Mouse (Mus musculus): ENCODE data around the gene Klhl5. TPM values are rescaled to one million over a fixed set of nuclear protein-coding genes. Genes with fewer than 3 reads are reported as not detected.

Klhl5 gene
- polyA plus RNA-seq (2014; fragmentation: Nextera tagmentation; extraction: Ambion mirVana) = 17.8 and 20.0 TPM in 2 replicates

DNA sequence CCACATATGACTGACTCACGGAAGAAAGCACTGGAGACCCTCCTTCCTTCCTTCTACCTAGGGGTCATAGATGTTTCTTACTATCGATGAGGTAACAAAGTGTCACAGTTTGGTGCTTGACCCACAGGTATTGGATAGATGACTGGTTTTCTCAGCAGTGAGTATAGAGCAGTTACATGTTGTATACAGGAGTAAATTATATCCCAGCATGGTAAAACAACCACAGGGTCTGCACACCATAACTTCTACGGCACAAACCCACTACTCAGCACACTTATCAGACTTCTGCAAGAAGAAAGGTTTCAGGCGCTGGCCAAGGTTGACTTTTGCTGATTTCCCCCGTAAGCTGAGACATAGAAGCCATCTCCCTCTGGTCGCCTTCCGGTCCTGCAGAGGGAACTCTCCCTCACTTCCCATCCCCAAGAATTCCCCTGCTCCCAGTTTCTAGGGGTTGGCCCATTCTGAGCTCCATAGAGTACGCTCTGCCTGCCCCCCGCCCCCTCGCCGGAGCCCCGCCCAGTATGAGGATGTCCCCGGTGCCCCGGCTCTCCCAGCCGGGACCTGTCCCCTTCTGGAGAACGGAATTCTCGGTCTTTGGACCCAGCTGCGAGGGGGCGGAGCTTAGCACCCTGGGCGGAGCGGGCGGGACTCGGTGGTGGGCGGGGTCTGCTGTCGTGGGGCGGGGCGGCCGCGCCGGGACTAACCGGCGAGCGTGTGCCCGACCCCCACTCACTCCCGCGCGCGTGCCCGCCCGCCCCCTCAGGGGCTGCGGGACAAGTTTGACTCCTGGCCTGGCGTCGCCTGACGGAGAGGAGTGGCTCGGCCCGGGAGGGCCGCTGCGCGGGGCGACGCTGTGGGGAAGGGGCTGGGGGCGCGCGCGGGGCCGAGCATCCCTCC is at the start of gene Klhl5:
Gene Klhl5 (plus strand): TSS at position 664 of the 897 bp plus-strand sequence.
- WGBS = 6% methylated on average over 24 of the region's 56 CpGs
- H3K27ac ChIP-seq (replicated peaks in 1 of 2; ENCODE audit: control insufficient read depth in 1 of 2, insufficient read depth in 1 of 2, low read depth in 2 of 2, low read length in 2 of 2) = peak within 1 kb of the TSS; percentile 75 to 85
- H3K4me3 ChIP-seq (ENCODE audit: control insufficient read depth in 1 of 2, insufficient read depth in 1 of 2, low read depth in 1 of 2, low read length in 2 of 2) = peak within 1 kb of the TSS; percentile 62 to 77
- peaks cover 8 to 25% of the 10 kb centered on the region in 2 experiments for H3K4me1 ChIP-seq (ENCODE audit: control insufficient read depth in 2 of 2, insufficient read depth in 2 of 2, low read length in 2 of 2)
- H3K36me3 ChIP-seq (ENCODE audit: control insufficient read depth, insufficient read depth, low read length) = no peaks in the 10 kb centered on the region
- H3K9me3 ChIP-seq (ENCODE audit: control insufficient read depth, low read length) = no peaks in the 10 kb centered on the region
- H3K4me2 ChIP-seq (ENCODE audit: low read length) = peak within 1 kb of the TSS; percentile 78
- peak within 1 kb of the TSS; percentile 90 for H3K9ac ChIP-seq (ENCODE audit: low read length)
- no peaks in the 10 kb centered on the region for H3K27me3 ChIP-seq (ENCODE audit: control insufficient read depth, insufficient read depth, low read length)
- ATAC-seq (ENCODE audit: insufficient number of reproducible peaks, insufficient read depth, low FRiP score, low read depth) = peak; percentile 93

DNA sequence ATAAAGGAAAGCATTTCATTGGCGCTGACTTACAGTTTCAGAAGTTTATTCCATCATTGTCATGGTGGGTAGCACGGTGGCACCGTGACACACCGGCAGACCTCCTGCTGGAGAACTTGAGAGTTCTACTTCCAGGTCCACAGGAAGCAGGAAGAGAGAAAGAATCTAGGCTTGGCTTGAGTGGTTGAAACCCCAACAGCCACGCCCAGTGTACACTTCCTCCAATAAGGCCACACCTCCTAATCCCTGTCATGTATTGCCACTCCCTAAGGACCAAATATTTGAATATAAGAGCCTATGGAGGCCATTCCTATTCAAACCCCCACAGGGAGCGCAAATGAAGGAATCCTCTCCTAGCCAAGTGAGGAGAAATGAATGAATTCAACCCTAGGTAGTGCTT is 49.7 kb upstream of the Klhl5 start:
- WGBS = 93% methylated on average over 6 of the region's 6 CpGs
- no peaks in the 10 kb centered on the region for H3K27me3 ChIP-seq (ENCODE audit: control insufficient read depth, insufficient read depth, low read length)

DNA sequence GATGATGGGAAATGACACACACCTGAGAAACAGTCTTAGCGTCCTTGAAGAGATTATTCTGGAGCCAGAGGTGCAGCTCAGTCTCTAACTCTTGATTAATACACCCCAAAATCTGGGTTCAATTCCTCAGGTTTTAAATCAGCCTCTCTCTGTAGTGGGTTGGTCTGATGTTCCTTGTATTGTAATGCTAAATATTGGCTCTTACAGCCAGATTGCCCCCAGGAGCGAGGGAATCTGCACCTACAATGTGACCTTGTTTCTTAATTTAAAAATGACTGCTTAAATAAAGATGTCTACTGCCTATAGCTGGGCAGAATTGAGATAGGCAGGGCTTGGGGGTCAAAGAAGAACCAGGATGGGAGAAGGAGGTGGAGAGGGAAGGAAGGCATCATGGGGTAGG is 47.5 kb upstream of the Klhl5 start:
- ATAC-seq (ENCODE audit: insufficient number of reproducible peaks, insufficient read depth, low FRiP score, low read depth) = no peak
- H3K9ac ChIP-seq (ENCODE audit: low read length) = no peak overlapping the region
- no peaks in the 10 kb centered on the region for H3K4me1 ChIP-seq (ENCODE audit: control insufficient read depth in 2 of 2, insufficient read depth in 2 of 2, low read length in 2 of 2)
- no peak overlapping the region for H3K4me3 ChIP-seq (ENCODE audit: control insufficient read depth in 1 of 2, insufficient read depth in 1 of 2, low read depth in 1 of 2, low read length in 2 of 2)
- no peak overlapping the region for H3K4me2 ChIP-seq (ENCODE audit: low read length)
- no peaks in the 10 kb centered on the region for H3K9me3 ChIP-seq (ENCODE audit: control insufficient read depth, low read length)
- no peaks in the 10 kb centered on the region for H3K27me3 ChIP-seq (ENCODE audit: control insufficient read depth, insufficient read depth, low read length)
- no peaks in the 10 kb centered on the region for H3K36me3 ChIP-seq (ENCODE audit: control insufficient read depth, insufficient read depth, low read length)
- H3K27ac ChIP-seq (replicated peaks in 1 of 2; ENCODE audit: control insufficient read depth in 1 of 2, insufficient read depth in 1 of 2, low read depth in 2 of 2, low read length in 2 of 2) = no peak overlapping the region
- 80% methylated on average over 2 of the region's 2 CpGs for WGBS

More for the DNA sequence above, 49.7 kb upstream of the Klhl5 start:
- no peaks in the 10 kb centered on the region for H3K36me3 ChIP-seq (ENCODE audit: control insufficient read depth, insufficient read depth, low read length)
- H3K4me1 ChIP-seq (ENCODE audit: control insufficient read depth in 2 of 2, insufficient read depth in 2 of 2, low read length in 2 of 2) = no peaks in the 10 kb centered on the region
- H3K9me3 ChIP-seq (ENCODE audit: control insufficient read depth, low read length) = no peaks in the 10 kb centered on the region
- H3K4me2 ChIP-seq (ENCODE audit: low read length) = no peak overlapping the region
- H3K9ac ChIP-seq (ENCODE audit: low read length) = no peak overlapping the region
- ATAC-seq (ENCODE audit: insufficient number of reproducible peaks, insufficient read depth, low FRiP score, low read depth) = no peak
- H3K4me3 ChIP-seq (ENCODE audit: control insufficient read depth in 1 of 2, insufficient read depth in 1 of 2, low read depth in 1 of 2, low read length in 2 of 2) = no peak overlapping the region
- H3K27ac ChIP-seq (replicated peaks in 1 of 2; ENCODE audit: control insufficient read depth in 1 of 2, insufficient read depth in 1 of 2, low read depth in 2 of 2, low read length in 2 of 2) = no peak overlapping the region; a peak in 1 of 4 replicates

DNA sequence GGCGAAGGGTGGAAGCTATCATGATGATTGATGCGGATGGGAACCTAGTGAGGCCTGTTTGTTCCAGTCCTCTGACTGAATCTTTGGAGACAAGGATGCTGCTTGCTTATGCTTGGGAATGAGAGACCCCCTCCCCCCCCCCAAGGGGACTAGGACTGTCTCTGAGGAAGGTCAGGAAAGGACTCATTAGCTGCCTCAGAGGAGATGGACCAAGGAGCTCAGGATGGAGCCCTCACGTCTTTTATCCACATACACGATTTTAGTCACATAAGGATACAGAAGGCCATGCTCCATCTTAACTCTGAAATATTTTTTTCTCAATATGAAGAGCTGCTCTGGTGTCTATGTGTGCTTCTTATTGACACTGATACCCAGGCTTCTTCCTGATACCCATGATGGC is 45.1 kb upstream of the Klhl5 start:
- Histone ChIP-seq H3K4me2 (ENCODE audit: low read length) (no peak overlapping the region), H3K9ac (ENCODE audit: low read length) (no peak overlapping the region), H3K4me3 (ENCODE audit: control insufficient read depth in 1 of 2, insufficient read depth in 1 of 2, low read depth in 1 of 2, low read length in 2 of 2) (no peak overlapping the region), H3K27ac (replicated peaks in 1 of 2; ENCODE audit: control insufficient read depth in 1 of 2, insufficient read depth in 1 of 2, low read depth in 2 of 2, low read length in 2 of 2) (no peak overlapping the region), H3K9me3 (ENCODE audit: control insufficient read depth, low read length) (no peaks in the 10 kb centered on the region), H3K36me3 (ENCODE audit: control insufficient read depth, insufficient read depth, low read length) (no peaks in the 10 kb centered on the region), H3K27me3 (ENCODE audit: control insufficient read depth, insufficient read depth, low read length) (no peaks in the 10 kb centered on the region), H3K4me1 (ENCODE audit: control insufficient read depth in 2 of 2, insufficient read depth in 2 of 2, low read length in 2 of 2) (no peaks in the 10 kb centered on the region)
- no peak for ATAC-seq (ENCODE audit: insufficient number of reproducible peaks, insufficient read depth, low FRiP score, low read depth)
- 86% methylated on average over 4 of the region's 4 CpGs for WGBS

DNA sequence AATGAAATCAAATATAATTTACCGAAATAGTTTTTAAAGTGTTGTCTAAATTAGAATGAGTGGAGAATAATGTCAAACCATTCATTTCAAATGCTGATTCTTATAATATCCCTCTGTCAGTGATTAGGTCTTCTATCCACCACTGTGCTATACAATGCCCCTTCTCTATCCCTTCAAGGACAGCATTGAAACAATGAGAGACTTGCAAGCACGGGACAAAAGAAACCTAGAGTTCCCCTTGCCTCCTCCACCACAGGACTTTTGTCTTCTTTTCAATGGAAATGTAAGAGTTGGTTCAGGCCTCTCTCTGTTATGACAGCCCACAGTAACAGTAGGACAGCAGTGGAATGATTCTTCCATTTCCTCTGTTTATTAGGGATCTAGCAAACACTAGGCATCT is 44.1 kb upstream of the Klhl5 start:
- Histone ChIP-seq H3K4me1 (ENCODE audit: control insufficient read depth in 2 of 2, insufficient read depth in 2 of 2, low read length in 2 of 2) (no peaks in the 10 kb centered on the region), H3K27ac (replicated peaks in 1 of 2; ENCODE audit: control insufficient read depth in 1 of 2, insufficient read depth in 1 of 2, low read depth in 2 of 2, low read length in 2 of 2) (no peak overlapping the region), H3K36me3 (ENCODE audit: control insufficient read depth, insufficient read depth, low read length) (no peaks in the 10 kb centered on the region), H3K4me2 (ENCODE audit: low read length) (no peak overlapping the region), H3K4me3 (ENCODE audit: control insufficient read depth in 1 of 2, insufficient read depth in 1 of 2, low read depth in 1 of 2, low read length in 2 of 2) (no peak overlapping the region), H3K9ac (ENCODE audit: low read length) (no peak overlapping the region), H3K9me3 (ENCODE audit: control insufficient read depth, low read length) (no peaks in the 10 kb centered on the region), H3K27me3 (ENCODE audit: control insufficient read depth, insufficient read depth, low read length) (no peaks in the 10 kb centered on the region)
- WGBS = 82% methylated on average over 2 of the region's 2 CpGs
- ATAC-seq (ENCODE audit: insufficient number of reproducible peaks, insufficient read depth, low FRiP score, low read depth) = no peak

DNA sequence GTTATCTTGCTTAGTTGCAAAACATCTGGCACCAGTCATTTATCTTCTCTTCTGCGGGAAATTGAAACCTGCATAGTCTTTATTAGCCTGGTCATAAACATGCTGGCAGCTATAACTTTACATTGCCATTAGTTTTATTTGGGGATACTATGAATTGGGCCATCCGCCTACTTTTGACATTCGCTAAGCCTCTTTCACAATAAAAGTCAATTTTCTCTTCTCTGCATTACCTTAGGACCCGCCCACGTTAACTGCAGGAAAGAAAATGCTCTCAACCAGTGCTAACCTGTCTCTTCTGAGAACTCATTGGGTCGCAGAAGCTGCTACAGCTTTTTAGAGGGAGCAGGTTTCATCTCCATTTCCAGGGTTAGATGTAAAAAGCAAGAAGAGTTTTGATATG is 39.2 kb upstream of the Klhl5 start:
- Histone ChIP-seq H3K9ac (ENCODE audit: low read length) (no peak overlapping the region), H3K4me1 (ENCODE audit: control insufficient read depth in 2 of 2, insufficient read depth in 2 of 2, low read length in 2 of 2) (no peaks in the 10 kb centered on the region), H3K27ac (replicated peaks in 1 of 2; ENCODE audit: control insufficient read depth in 1 of 2, insufficient read depth in 1 of 2, low read depth in 2 of 2, low read length in 2 of 2) (no peak overlapping the region), H3K27me3 (ENCODE audit: control insufficient read depth, insufficient read depth, low read length) (no peaks in the 10 kb centered on the region), H3K4me3 (ENCODE audit: control insufficient read depth in 1 of 2, insufficient read depth in 1 of 2, low read depth in 1 of 2, low read length in 2 of 2) (no peak overlapping the region), H3K9me3 (ENCODE audit: control insufficient read depth, low read length) (no peaks in the 10 kb centered on the region), H3K4me2 (ENCODE audit: low read length) (no peak overlapping the region), H3K36me3 (ENCODE audit: control insufficient read depth, insufficient read depth, low read length) (no peaks in the 10 kb centered on the region)
- no peak for ATAC-seq (ENCODE audit: insufficient number of reproducible peaks, insufficient read depth, low FRiP score, low read depth)
- WGBS = 84% methylated on average over 6 of the region's 6 CpGs

DNA sequence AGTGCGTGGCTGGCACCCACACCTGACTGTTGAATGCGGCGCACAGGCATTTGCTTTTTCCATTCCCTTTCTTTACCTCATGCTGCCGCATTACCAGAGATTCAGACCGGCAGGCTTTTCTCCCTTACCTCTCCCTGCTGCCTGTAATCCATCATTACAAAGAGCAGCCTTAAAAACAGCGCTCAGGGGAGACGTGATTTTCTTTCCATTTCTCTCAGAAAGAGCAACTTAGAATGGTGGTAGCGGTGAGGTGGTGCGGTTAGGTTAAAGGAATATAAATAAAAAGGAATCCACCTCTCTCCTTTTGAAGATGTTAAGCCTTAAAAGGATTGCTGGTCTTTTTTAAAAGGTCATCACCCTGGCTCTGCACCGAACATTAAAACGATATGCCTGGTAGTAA is 37.5 kb upstream of the Klhl5 start:
- H3K9ac ChIP-seq (ENCODE audit: low read length) = no peak overlapping the region
- no peaks in the 10 kb centered on the region for H3K4me1 ChIP-seq (ENCODE audit: control insufficient read depth in 2 of 2, insufficient read depth in 2 of 2, low read length in 2 of 2)
- no peak overlapping the region for H3K4me2 ChIP-seq (ENCODE audit: low read length)
- H3K9me3 ChIP-seq (ENCODE audit: control insufficient read depth, low read length) = no peaks in the 10 kb centered on the region
- no peaks in the 10 kb centered on the region for H3K27me3 ChIP-seq (ENCODE audit: control insufficient read depth, insufficient read depth, low read length)
- no peak overlapping the region for H3K27ac ChIP-seq (replicated peaks in 1 of 2; ENCODE audit: control insufficient read depth in 1 of 2, insufficient read depth in 1 of 2, low read depth in 2 of 2, low read length in 2 of 2)
- H3K36me3 ChIP-seq (ENCODE audit: control insufficient read depth, insufficient read depth, low read length) = no peaks in the 10 kb centered on the region
- H3K4me3 ChIP-seq (ENCODE audit: control insufficient read depth in 1 of 2, insufficient read depth in 1 of 2, low read depth in 1 of 2, low read length in 2 of 2) = no peak overlapping the region
- no peak for ATAC-seq (ENCODE audit: insufficient number of reproducible peaks, insufficient read depth, low FRiP score, low read depth)
- WGBS = 82% methylated on average over 11 of the region's 11 CpGs

Measured in heart, embryonic 14.5 days (tissue).